Mouse (Mus musculus) granulocyte monocyte progenitor cell, adult 5-6 weeks (primary cell): ENCODE data around the gene Atxn7l3. TPM values are rescaled to one million over a fixed set of nuclear protein-coding genes. Genes with fewer than 3 reads are reported as not detected.

Experiments
- total RNA-seq, 2 experiments: library from RNA; stranded (forward) in 1 of 2; stranded (reverse) in 1 of 2; fragments of 200-712, 200-1000 nt in 1 of 2; fragments of >200 nt in 1 of 2; fragmentation: Nextera tagmentation in 1 of 2; gene quantifications; 2 replicates each; pipeline ENCODE4 v1.2.3; 2014 to 2017

The Atxn7l3 gene
- total RNA-seq, 2 experiments from 2014 or later = 20.0 to 27.1 TPM

Other genes with a start within 250 kb of the Atxn7l3 start
- not detected in 2 replicates for gene Mpp2, start 208.1 kb downstream of the Atxn7l3 start, total RNA-seq (2014; fragmentation: Nextera tagmentation)
- 0.04 TPM in 1 of 2 replicates, not detected in the other for gene Mpp2, start 208.1 kb downstream of the Atxn7l3 start, total RNA-seq (2017)
- gene Ppy, start 195.3 kb downstream of the Atxn7l3 start, total RNA-seq (2014; fragmentation: Nextera tagmentation) = not detected in 2 replicates
- gene Ppy, start 195.3 kb downstream of the Atxn7l3 start, total RNA-seq (2017) = not detected in 2 replicates
- gene Pyy, start 188.8 kb downstream of the Atxn7l3 start, total RNA-seq (2014; fragmentation: Nextera tagmentation) = not detected in 2 replicates
- not detected in 2 replicates for gene Pyy, start 188.8 kb downstream of the Atxn7l3 start, total RNA-seq (2017)
- not detected in 2 replicates for gene Nags, start 151.1 kb downstream of the Atxn7l3 start, total RNA-seq (2014; fragmentation: Nextera tagmentation)
- gene Nags, start 151.1 kb downstream of the Atxn7l3 start, total RNA-seq (2017) = 0.04 TPM in 1 of 2 replicates, not detected in the other
- gene Tmem101, start 140.2 kb downstream of the Atxn7l3 start, total RNA-seq (2014; fragmentation: Nextera tagmentation) = 11.8 and 19.4 TPM in 2 replicates
- 14.8 and 32.0 TPM in 2 replicates for gene Tmem101, start 140.2 kb downstream of the Atxn7l3 start, total RNA-seq (2017)
- 109 and 123 TPM in 2 replicates for gene Lsm12, start 111.3 kb downstream of the Atxn7l3 start, total RNA-seq (2014; fragmentation: Nextera tagmentation)
- gene Lsm12, start 111.3 kb downstream of the Atxn7l3 start, total RNA-seq (2017) = 67.6 and 77.7 TPM in 2 replicates
- 144 TPM in 2 replicates for gene G6pc3, start 107.0 kb downstream of the Atxn7l3 start, total RNA-seq (2014; fragmentation: Nextera tagmentation)
- gene G6pc3, start 107.0 kb downstream of the Atxn7l3 start, total RNA-seq (2017) = 61.1 and 61.6 TPM in 2 replicates
- gene Hdac5, start 66.5 kb downstream of the Atxn7l3 start, total RNA-seq (2014; fragmentation: Nextera tagmentation) = 28.5 and 33.5 TPM in 2 replicates
- 15.8 and 26.3 TPM in 2 replicates for gene Hdac5, start 66.5 kb downstream of the Atxn7l3 start, total RNA-seq (2017)
- gene BC030867, start 47.7 kb downstream of the Atxn7l3 start, total RNA-seq (2014; fragmentation: Nextera tagmentation) = 26.7 and 28.6 TPM in 2 replicates
- gene BC030867, start 47.7 kb downstream of the Atxn7l3 start, total RNA-seq (2017) = 5.6 and 8.6 TPM in 2 replicates
- 1.1 and 3.4 TPM in 2 replicates for gene Asb16, start 27.9 kb downstream of the Atxn7l3 start, total RNA-seq (2014; fragmentation: Nextera tagmentation)
- gene Asb16, start 27.9 kb downstream of the Atxn7l3 start, total RNA-seq (2017) = 0.17 and 0.31 TPM in 2 replicates
- 22.7 and 34.6 TPM in 2 replicates for gene Tmub2, start 11.7 kb downstream of the Atxn7l3 start, total RNA-seq (2014; fragmentation: Nextera tagmentation)
- 17.2 and 32.6 TPM in 2 replicates for gene Tmub2, start 11.7 kb downstream of the Atxn7l3 start, total RNA-seq (2017)
- gene Ubtf, start 23.1 kb upstream of the Atxn7l3 start, total RNA-seq (2014; fragmentation: Nextera tagmentation) = 56.3 and 73.8 TPM in 2 replicates
- gene Ubtf, start 23.1 kb upstream of the Atxn7l3 start, total RNA-seq (2017) = 148 and 164 TPM in 2 replicates
- not detected in 2 replicates for gene Slc4a1, start 69.6 kb upstream of the Atxn7l3 start, total RNA-seq (2014; fragmentation: Nextera tagmentation)
- gene Slc4a1, start 69.6 kb upstream of the Atxn7l3 start, total RNA-seq (2017) = under 0.01 and 1.6 TPM in 2 replicates
- gene Rundc3a, start 96.8 kb upstream of the Atxn7l3 start, total RNA-seq (2014; fragmentation: Nextera tagmentation) = not detected in 2 replicates
- not detected in 2 replicates for gene Rundc3a, start 96.8 kb upstream of the Atxn7l3 start, total RNA-seq (2017)
- gene Slc25a39, start 111.3 kb upstream of the Atxn7l3 start, total RNA-seq (2014; fragmentation: Nextera tagmentation) = 99.0 and 163 TPM in 2 replicates
- gene Slc25a39, start 111.3 kb upstream of the Atxn7l3 start, total RNA-seq (2017) = 51.4 and 53.9 TPM in 2 replicates
- gene Grn, start 133.7 kb upstream of the Atxn7l3 start, total RNA-seq (2014; fragmentation: Nextera tagmentation) = 110 and 152 TPM in 2 replicates
- gene Grn, start 133.7 kb upstream of the Atxn7l3 start, total RNA-seq (2017) = 38.6 and 48.3 TPM in 2 replicates
- not detected in 2 replicates for gene Fam171a2, start 151.1 kb upstream of the Atxn7l3 start, total RNA-seq (2014; fragmentation: Nextera tagmentation)
- not detected in 2 replicates for gene Fam171a2, start 151.1 kb upstream of the Atxn7l3 start, total RNA-seq (2017)
- gene Itga2b, start 173.5 kb upstream of the Atxn7l3 start, total RNA-seq (2014; fragmentation: Nextera tagmentation) = 12.4 and 17.1 TPM in 2 replicates
- gene Itga2b, start 173.5 kb upstream of the Atxn7l3 start, total RNA-seq (2017) = 14.4 and 14.7 TPM in 2 replicates